Mouse (Mus musculus): Measurements from ENCODE around the gene Olfr432. TPM values are rescaled to one million over a fixed set of nuclear protein-coding genes. Genes with fewer than 3 reads are reported as not detected.

Gene Olfr432
- polyA plus RNA-seq, 1 experiment = not detected

- WGBS = 96% methylated on average over 2 of the region's 2 CpGs
- Histone ChIP-seq H3K4me1 (ENCODE audit: control insufficient read depth, insufficient read depth, low read length) (no peaks in the 10 kb centered on the region), H3K27me3 (ENCODE audit: control insufficient read depth, insufficient read depth, low read length) (no peaks in the 10 kb centered on the region), H3K4me3 (replicated peaks; ENCODE audit: insufficient read depth, low read depth, low read length) (no peak within 1 kb of the TSS), H3K27ac (ENCODE audit: insufficient read depth, low read length) (no peak within 1 kb of the TSS)
- TF ChIP-seq POLR2A (IDR thresholded peaks at IDR 0.05; ENCODE audit: borderline replicate concordance, insufficient read depth, low read length) (no peak), CTCF (IDR thresholded peaks at IDR 0.05; ENCODE audit: borderline replicate concordance, insufficient read depth, low read depth, low read length) (no peak)
- no peak for DNase-seq
Observed at GRCm38 (mm10) chr1:174084031-174084430, 35.0 kb downstream of the Olfr432 start, which contains the start of gene Olfr429. Olfr429 (plus strand) TSS chr1:174084331.

GRCm38 (mm10) chr1:174096591-174096990, 47.6 kb downstream of the Olfr432 start, which contains the start of gene Olfr427:
Olfr427 (plus strand) TSS chr1:174096891.
- DNase-seq = no peak
- H3K27ac ChIP-seq (ENCODE audit: insufficient read depth, low read length) = no peak within 1 kb of the TSS
- no peaks in the 10 kb centered on the region for H3K4me1 ChIP-seq (ENCODE audit: control insufficient read depth, insufficient read depth, low read length)
- whole genome bisulfite sequencing = 96% methylated on average over 1 of the region's 1 CpGs
- TF ChIP-seq POLR2A (IDR thresholded peaks at IDR 0.05; ENCODE audit: borderline replicate concordance, insufficient read depth, low read length) (no peak), CTCF (IDR thresholded peaks at IDR 0.05; ENCODE audit: borderline replicate concordance, insufficient read depth, low read depth, low read length) (no peak)
- no peaks in the 10 kb centered on the region for H3K27me3 ChIP-seq (ENCODE audit: control insufficient read depth, insufficient read depth, low read length)
- H3K4me3 ChIP-seq (replicated peaks; ENCODE audit: insufficient read depth, low read depth, low read length) = no peak within 1 kb of the TSS

GRCm38 (mm10) chr1:174103735-174104134, 54.7 kb downstream of the Olfr432 start:
- no peak for TF ChIP-seq CTCF (IDR thresholded peaks at IDR 0.05; ENCODE audit: borderline replicate concordance, insufficient read depth, low read depth, low read length)
- H3K4me1 ChIP-seq (ENCODE audit: control insufficient read depth, insufficient read depth, low read length) = no peaks in the 10 kb centered on the region
- 68% methylated on average over 2 of the region's 2 CpGs for WGBS
- H3K4me3 ChIP-seq (replicated peaks; ENCODE audit: insufficient read depth, low read depth, low read length) = no peak overlapping the region
- no peak overlapping the region for H3K27ac ChIP-seq (ENCODE audit: insufficient read depth, low read length)
- H3K27me3 ChIP-seq (ENCODE audit: control insufficient read depth, insufficient read depth, low read length) = no peaks in the 10 kb centered on the region
- no peak for DNase-seq

Other genes starting within 250 kb of the Olfr432 start
- gene Ifi211, start 136.2 kb upstream of the Olfr432 start, polyA plus RNA-seq (2012; rRNA removed) = 0.11 and 0.14 TPM in 2 replicates
- 3.5 TPM in 2 replicates for gene Mndal, start 106.7 kb upstream of the Olfr432 start, polyA plus RNA-seq (2012; rRNA removed)
- gene Ifi203, start 106.5 kb upstream of the Olfr432 start, polyA plus RNA-seq (2012; rRNA removed) = 1.4 and 1.7 TPM in 2 replicates
- gene Ifi202b, start 66.5 kb upstream of the Olfr432 start, polyA plus RNA-seq (2012; rRNA removed) = not detected in 2 replicates
- gene Ifi205, start 17.4 kb upstream of the Olfr432 start, polyA plus RNA-seq (2012; rRNA removed) = not detected in 2 replicates
- gene Olfr433, start 8.5 kb upstream of the Olfr432 start, polyA plus RNA-seq (2012; rRNA removed) = not detected in 2 replicates
- not detected in 2 replicates for gene Olfr430, start 17.4 kb downstream of the Olfr432 start, polyA plus RNA-seq (2012; rRNA removed)
- not detected in 2 replicates for gene Olfr429, start 35.1 kb downstream of the Olfr432 start, polyA plus RNA-seq (2012; rRNA removed)
- not detected in 2 replicates for gene Olfr427, start 47.7 kb downstream of the Olfr432 start, polyA plus RNA-seq (2012; rRNA removed)
- gene Olfr231, start 72.0 kb downstream of the Olfr432 start, polyA plus RNA-seq (2012; rRNA removed) = not detected in 2 replicates
- gene Olfr424, start 82.3 kb downstream of the Olfr432 start, polyA plus RNA-seq (2012; rRNA removed) = not detected in 2 replicates
- not detected in 2 replicates for gene Olfr420, start 106.4 kb downstream of the Olfr432 start, polyA plus RNA-seq (2012; rRNA removed)
- 0.02 and 0.03 TPM in 2 replicates for gene Spta1, start 123.6 kb downstream of the Olfr432 start, polyA plus RNA-seq (2012; rRNA removed)
- gene Olfr419, start 202.9 kb downstream of the Olfr432 start, polyA plus RNA-seq (2012; rRNA removed) = not detected in 2 replicates

Data from cerebellum, adult 2 months (tissue).